Comparison of ENCODE assay signal across 19 mouse cellular contexts in the genomic region with DNA sequence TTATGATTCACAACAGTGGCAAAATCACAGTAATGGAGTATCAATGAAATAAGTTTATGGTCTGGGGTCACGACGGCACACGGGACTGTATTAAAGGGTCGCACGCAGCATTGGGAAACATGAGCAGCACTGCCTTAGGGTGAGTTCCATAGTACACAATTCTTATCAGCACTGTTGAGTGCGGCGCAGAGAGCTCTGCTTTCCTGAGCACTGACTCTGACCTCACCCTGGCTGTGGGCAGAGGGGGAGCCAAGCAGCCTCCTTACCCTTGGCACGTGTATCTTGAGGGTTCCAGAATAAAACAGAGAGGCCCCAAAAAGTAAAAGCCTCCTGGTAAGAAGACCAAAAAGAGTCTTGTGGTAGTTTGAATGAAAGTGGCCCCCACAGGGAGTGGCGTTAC.
"Had no signal": no experiment of that assay in that cellular context is flagged by ENCODE, and none has a peak within 500 bp of the region (broad histone marks: within the 10 kb centered on the region; RNA-seq: fewer than 3 reads in every experiment).

No protein-coding gene starts in this region.

- H3K4me2 ChIP-seq: lung, embryonic 14.5 days; midbrain, embryonic 12.5 days; neural tube, embryonic 13.5 days; neural tube, embryonic 15.5 days; stomach, embryonic 15.5 days had no signal

- ATAC-seq: midbrain, embryonic 16.5 days had no signal

- H3K9me3 ChIP-seq: megakaryocyte, embryonic 14.5 days; midbrain, embryonic 10.5 days; midbrain, embryonic 12.5 days; neural tube, embryonic 13.5 days; neural tube, embryonic 15.5 days; stomach, embryonic 15.5 days had no signal

- H3K9ac ChIP-seq: lung, embryonic 14.5 days; midbrain, embryonic 12.5 days; neural tube, embryonic 13.5 days; neural tube, embryonic 15.5 days; stomach, embryonic 15.5 days had no signal

- H3K36me3 ChIP-seq: midbrain, embryonic 10.5 days; midbrain, embryonic 12.5 days; neural tube, embryonic 13.5 days; neural tube, embryonic 15.5 days; stomach, embryonic 15.5 days had no signal

- DNase-seq: lung, adult 18-20 months; lung, embryonic 14.5 days; lung, postnatal 10 days; lung, postnatal 4 days; midbrain, embryonic 14.5 days; retina, postnatal 1 day; right cerebral cortex, adult 18-20 months; thymus, adult 2 months; thymus, postnatal 25 days; thymus, postnatal 4 days had no signal

- H3K27ac ChIP-seq: midbrain, embryonic 10.5 days; midbrain, embryonic 12.5 days; neural tube, embryonic 13.5 days; neural tube, embryonic 15.5 days; stomach, embryonic 15.5 days; stomach, postnatal 0 days had no signal

- H3K4me1 ChIP-seq: midbrain, embryonic 10.5 days; midbrain, embryonic 12.5 days; neural tube, embryonic 13.5 days; neural tube, embryonic 15.5 days; stomach, embryonic 15.5 days had no signal

- H3K27me3 ChIP-seq: megakaryocyte, embryonic 14.5 days; midbrain, embryonic 12.5 days; neural tube, embryonic 13.5 days; neural tube, embryonic 15.5 days; stomach, embryonic 15.5 days had no signal

- H3K4me3 ChIP-seq: megakaryocyte, embryonic 14.5 days; midbrain, embryonic 10.5 days; midbrain, embryonic 12.5 days; myocyte; neural tube, embryonic 13.5 days; neural tube, embryonic 15.5 days; stomach, embryonic 15.5 days had no signal
